Mouse (Mus musculus) cortical plate, adult 2 months (tissue): ENCODE results near the gene Fabp3.

Source experiments
- CTCF ChIP-seq: fragments of 200-500 bp; IDR thresholded peaks from 2 replicates; pipeline ENCODE4 v1.5.1; 2011; ENCODE audit warnings: mild to moderate bottlenecking, control low read depth, low read length; ENCODE audit not compliant: insufficient read depth; ENCODE audit errors: extremely low read depth
- POLR2A ChIP-seq: fragments of 200-500 bp; IDR thresholded peaks from 2 replicates; pipeline ENCODE4 v1.6.1; 2011; ENCODE audit warnings: mild to moderate bottlenecking, low read length, control low read depth; ENCODE audit not compliant: insufficient read depth; ENCODE audit errors: extremely low read depth

- no peak for TF ChIP-seq CTCF
- TF ChIP-seq POLR2A: no peak
Observed at GRCm38 (mm10) chr4:130275016-130275822, 33.2 kb upstream of the Fabp3 start.
